Mouse (Mus musculus) CD8-positive naive resting alpha-beta T cell, adult 2 months (primary cell): ENCODE data around the gene Tenm4.

ENCODE experiments used
- DNase-seq, 2 experiments: peaks; one replicate each; pipeline ENCODE4 v3.0.0; 2022; ENCODE audit warnings: low read depth in 2 of 2, low spot score in 2 of 2

Tenm4 gene

DNA sequence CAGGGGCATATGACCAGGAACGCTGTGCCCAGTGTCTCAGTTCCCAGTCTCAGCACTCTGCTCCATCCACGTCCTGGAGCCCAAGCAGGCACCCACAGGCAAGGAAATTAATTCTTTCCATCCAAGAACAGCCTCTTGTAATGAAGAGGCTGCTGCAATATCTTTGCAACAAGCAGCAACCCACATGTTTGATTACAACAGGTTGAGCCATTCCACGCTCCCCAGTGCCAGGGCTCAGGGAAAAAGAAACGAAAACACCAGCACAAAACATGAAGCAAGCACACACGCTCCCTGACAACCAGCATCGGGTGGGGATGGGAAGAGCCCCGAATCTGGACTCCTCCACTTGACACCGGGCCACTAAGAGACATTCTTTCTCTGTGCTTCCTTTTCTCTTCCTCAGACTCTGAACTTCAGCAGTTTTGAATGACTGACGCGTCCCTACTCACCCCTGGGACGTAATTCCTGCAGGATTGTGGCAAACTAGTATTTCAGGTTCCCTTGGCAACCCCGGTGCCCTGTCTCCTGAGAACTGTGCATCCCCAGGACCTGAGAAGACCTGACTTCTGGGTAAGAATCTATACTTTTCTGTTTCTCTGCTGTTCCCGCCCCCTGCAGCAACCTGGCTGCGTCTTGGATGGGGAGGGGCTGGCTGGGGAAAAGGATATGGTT lies at the start of gene Tenm4:
Gene Tenm4, plus strand, starts transcription at position 323 of the 672 bp plus-strand sequence.
- no peak for DNase-seq

- no peak for DNase-seq
These were observed 40.3 kb upstream of the Tenm4 start for GRCm38 (mm10) chr7:96130763-96131162.

DNA sequence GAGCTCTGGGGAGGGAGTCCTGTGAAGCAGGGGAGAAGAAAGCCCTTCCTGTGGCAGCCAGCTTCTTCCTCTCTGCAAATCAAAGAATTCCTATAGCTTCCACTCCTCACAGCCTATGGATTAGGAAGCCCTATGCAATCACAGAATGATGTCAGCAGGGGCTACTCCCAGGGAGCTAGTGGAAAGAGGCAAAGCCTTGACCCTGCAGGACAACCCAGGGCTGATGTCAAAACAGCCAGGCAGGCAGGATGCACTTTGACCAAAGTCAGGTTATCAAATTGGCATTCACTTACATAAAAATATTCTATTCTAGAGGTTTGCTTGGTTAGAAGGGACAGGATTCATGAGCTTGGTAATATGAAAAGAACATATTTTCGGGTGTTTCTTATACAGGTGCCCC lies 39.9 kb upstream of the Tenm4 start:
- no peak for DNase-seq

DNA sequence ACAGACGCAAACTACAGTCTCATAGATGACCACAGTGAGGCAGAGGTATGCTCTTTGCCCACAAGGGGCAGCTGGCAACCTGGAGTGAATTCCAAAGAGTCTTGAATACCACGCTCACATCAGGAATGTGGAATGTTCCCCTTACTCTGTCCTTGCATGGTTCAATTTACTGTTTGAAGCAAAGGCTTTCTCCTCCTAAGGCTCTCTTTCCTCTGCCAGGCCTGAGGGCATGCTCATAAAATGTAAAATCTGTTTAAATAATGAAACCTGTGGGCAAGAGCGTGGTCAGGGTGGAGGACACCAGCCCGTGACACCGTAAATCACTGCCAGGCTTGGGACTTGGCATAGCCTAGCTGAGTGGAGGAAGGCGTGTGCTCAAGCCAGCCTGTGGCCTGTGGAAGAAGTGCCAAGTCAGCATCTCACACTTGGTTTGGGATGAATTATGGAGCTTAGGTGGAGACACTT lies 34.5 kb upstream of the Tenm4 start:
- no peak for DNase-seq

DNA sequence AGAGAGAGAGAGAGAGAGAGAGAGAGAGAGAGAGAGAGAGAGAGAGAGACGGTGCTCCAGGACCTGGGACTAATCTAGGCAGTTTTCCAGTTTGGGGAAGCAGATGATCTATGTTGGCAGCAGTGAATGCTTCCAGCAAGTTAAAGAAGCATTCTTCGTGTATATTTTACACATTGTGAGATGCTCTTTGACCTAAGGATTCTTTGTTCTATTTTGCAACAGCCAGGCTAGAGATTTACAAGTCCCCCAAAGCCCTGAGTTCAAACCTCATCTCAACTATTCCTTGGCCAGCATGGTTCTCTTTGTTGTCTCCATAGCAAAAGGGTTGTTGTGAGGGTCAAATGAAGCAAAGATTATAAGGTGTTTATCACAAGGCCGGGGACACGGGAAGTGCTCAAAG lies 29.2 kb upstream of the Tenm4 start:
- no peak for DNase-seq

GRCm38 (mm10) chr7:96142973-96143596 lies 28.0 kb upstream of the Tenm4 start:
- no peak for DNase-seq

- DNase-seq: no peak
These were observed 23.6 kb upstream of the Tenm4 start for GRCm38 (mm10) chr7:96147436-96147835.

GRCm38 (mm10) chr7:96148191-96148590 lies 22.9 kb upstream of the Tenm4 start:
- no peak for DNase-seq

DNA sequence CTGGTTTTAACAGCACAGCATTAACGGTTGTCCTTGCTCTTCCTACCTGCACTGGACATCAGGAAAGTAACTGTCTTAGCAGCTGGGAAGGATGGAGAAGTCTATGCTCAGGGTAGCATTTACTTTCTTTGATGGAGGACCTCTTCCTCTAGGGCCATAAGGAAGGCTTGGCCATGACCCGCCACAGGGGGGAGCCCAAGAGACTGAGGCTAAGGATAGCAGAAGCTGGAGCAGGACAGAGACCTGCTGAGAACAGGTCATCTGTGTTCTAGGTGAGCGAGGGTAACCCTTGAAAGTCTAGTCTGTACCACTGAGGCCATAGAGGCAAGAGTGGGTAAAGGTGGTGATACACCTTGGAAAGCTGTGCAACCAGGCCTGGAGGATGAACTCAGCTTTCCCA lies 19.8 kb upstream of the Tenm4 start:
- DNase-seq: no peak

- no peak for DNase-seq
These were observed 19.1 kb upstream of the Tenm4 start for GRCm38 (mm10) chr7:96151961-96152360.

DNA sequence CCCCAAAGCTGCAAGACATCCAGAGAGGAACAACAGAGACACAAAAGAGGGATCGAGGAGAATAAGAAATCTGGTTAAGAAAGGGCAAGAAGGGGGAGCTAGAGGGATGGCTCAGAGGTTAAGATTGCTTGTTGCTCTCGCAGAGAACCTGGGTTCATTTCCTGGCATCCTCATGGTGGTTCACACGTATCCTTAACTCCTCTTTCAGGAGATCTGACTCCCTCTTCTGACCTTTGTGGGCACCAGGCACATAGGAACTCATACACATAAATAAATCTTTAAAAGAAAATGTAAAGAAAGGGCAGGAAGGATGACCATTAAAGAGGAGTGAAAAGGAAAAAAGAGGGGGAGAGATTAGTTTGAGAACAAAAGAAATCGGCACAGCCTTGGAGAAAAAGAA lies 18.6 kb upstream of the Tenm4 start:
- no peak for DNase-seq

DNA sequence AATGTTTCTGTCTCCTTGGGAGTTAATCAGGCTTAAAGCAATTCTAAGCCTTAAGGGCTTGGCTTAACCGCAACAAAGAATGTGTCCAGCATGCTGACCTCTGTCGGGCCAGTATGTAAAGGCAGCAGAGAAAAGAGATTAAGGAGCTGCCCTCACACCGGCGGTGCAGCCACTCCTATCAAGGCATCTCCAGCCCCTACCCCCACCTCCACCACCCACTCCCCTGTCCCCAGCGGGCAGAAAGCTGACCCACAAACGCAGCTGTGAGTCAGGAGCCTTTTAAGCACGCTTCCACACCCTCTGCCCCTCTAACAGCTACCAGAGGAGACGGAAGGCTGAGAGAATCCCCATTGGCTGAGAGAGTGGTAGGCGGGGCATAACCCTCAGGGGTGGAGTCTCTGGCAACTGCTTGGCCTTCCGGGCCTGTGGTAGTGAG lies 18.1 kb upstream of the Tenm4 start:
- no peak for DNase-seq

DNA sequence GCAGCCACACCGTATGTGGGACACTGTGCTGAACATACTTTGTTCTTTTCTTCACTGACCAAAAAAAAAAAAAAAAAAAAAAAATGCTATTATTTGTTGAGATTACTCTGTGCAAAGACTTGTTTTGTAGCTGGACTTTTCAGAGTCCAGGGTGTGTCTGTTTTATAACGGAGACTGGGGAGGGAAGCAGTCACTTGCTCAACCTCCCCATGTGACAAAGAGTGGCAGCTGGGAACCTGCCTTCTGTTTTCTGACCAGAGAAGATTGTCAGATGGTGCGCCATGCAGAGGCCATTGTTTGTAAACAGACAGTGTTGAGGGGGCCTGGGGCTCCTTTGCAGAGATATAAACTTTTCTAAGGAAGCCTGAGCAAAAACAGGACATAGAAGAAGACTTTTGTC lies 17.0 kb upstream of the Tenm4 start:
- no peak for DNase-seq

DNA sequence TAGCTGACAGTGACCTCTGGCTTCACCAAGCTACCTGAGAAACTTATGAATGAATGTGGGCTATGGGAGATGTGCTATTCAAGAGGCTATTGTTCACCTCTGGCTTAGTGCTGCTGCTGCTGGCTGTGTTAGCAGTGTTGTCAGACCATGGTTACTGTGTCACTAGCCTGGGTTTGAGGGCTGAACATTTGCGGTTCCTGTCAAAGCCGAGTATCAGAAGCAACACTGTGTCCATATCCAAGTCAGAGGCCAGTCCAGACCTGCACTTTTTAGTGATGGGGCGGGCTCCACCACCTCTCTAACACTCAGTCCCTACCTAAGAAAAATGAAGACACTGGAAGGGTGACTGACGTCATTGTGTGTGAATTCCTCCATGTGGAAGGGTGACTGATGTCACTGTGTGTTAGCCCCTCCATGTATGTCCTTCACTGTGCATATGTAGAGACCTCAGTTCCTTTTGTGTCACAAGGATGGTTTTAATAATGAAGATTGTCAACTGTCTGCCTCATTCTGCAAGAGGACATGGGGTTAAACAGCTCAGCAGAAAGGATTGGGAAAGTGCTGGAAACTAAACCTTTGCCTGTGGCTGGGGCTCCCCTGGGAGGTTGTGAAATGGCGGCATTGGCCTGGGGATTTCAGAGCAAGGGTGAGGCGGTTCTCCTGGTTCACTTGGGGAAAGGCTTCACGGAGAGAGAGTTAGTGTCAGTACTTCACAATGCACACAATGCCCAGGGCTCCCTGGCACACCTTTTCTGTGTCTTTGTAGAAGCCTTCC lies 14.4 kb upstream of the Tenm4 start:
- DNase-seq: no peak

DNA sequence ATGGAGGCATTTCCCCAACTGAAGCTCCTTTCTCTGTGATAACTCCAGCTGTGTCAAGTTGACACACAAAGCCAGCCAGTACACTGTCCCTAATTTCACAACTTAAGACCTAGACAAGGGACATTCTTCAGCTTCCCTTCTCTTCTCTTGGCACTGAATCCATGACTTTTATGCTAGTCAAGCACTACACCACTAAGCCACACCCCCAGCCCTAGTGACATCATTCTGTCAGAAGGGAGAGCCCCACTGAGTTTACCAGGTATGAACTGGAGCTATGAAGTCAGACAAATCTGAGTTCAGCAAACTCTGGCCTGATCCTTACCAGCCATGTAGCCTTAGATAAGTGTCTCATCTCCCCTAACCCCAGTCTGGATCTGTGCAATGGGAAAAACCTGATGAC lies 6.9 kb upstream of the Tenm4 start:
- no peak for DNase-seq

- DNase-seq: no peak
These were observed 2.1 kb upstream of the Tenm4 start for GRCm38 (mm10) chr7:96168921-96169320.

- DNase-seq: no peak
These were observed 834 bp downstream of the Tenm4 start for GRCm38 (mm10) chr7:96171596-96172563.

- DNase-seq: no peak
These were observed 5.7 kb downstream of the Tenm4 start for GRCm38 (mm10) chr7:96176781-96177180.

DNA sequence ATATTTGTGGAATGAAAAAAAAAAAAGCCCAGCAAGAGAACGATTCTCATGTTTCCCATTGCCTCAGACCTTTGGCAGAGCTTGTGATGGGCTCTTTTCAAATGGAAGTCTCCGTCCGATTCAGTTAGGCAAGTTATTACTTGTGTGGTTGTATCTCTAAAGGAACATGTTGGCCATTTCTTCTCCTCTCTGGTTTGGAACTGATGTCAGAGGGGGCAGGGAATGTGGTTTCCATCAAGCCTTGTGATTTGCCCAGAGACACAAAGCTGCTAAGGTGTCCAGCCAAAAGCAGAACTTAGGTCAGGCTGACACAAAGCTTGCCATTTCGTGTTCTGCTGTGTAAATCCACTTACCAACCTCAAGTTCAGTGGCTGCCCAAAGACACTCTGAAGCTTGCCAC lies 10.7 kb downstream of the Tenm4 start:
- no peak for DNase-seq

- DNase-seq: no peak
These were observed 12.1 kb downstream of the Tenm4 start for GRCm38 (mm10) chr7:96183195-96183594.

DNA sequence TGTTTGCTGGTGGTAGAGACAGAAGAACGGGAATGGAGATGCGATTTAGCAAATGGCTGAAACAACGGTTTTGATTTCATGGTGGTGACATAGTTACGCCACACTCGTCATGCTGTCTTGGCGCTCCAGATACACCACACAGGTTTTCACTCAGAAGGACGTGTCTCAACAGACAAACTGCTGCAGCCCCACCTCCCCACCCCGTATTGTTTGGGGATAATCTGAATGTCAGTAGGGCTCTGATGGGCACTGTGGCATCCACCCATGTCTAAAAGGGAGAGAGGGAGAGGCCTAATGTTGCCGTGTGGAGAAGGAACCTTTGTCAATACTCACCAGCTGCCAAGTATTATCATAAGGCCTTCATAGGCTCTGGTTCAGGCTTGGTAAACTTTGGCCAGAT lies 14.4 kb downstream of the Tenm4 start:
- no peak for DNase-seq
